Mouse (Mus musculus) embryonic fibroblast, embryonic 13.5 days (primary cell): ENCODE data around the gene Alx3.

Experiments used
- CTCF ChIP-seq: IDR thresholded peaks from 2 replicates; pipeline ENCODE4 v1.5.1; 2011; ENCODE audit warnings: mild to moderate bottlenecking, control low read depth, low read length, moderate library complexity, borderline replicate concordance; ENCODE audit not compliant: insufficient read depth
- POLR2A ChIP-seq: IDR thresholded peaks from 2 replicates; pipeline ENCODE4 v1.6.1; 2011; ENCODE audit warnings: low read depth, mild to moderate bottlenecking, control low read depth, low read length, moderate library complexity

- TF ChIP-seq POLR2A (no peak), CTCF (no peak)
Observed at GRCm38 (mm10) chr3:107581103-107582010, 13.5 kb upstream of the Alx3 start.
